Mouse (Mus musculus): ENCODE measurements around the gene Sh3bp5. TPM values are rescaled to one million over a fixed set of nuclear protein-coding genes. Genes with fewer than 3 reads are reported as not detected.

The Sh3bp5 gene
- total RNA-seq, 2 experiments from 2014 or later = 34.5 to 44.4 TPM

DNA sequence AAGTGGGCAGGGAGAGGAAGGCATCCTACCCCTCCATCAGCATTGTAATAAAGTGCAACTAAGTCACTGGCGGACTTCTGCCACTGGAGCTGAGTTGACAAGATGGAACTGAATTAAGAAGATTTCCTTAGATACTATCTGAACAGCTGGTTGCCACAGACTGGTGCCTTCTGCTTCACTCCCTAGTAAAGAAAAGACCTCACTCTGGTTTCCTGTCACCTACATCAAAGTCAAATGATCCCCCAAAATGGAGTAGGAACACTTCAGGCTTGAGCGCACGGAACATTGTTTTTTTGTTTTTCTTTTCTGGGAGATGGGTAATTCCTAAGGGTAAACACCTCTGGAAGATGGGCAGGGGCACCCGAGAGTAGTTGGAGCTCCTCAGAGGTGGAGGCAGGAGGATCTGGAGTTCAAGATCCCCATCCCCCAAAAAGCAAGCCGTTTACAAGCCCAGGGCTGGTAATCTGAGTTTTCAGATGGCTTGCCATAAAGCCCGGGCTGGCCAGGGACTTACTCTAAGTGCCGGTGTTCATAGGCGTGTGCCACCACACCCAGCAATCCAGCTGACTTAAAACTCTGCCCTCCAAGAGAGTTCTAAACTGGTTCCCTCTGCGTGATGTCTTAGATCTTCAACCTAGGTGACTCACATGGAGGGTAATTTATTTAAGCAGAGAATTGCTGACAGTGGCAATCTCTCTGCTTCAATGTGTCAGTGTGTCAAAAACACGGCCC is 21.5 kb downstream of the Sh3bp5 start:
- intact Hi-C loops (cut with DNase I) = loop anchor here (2.0 kb wide), 1 partner anchor 20 kb away; no protein-coding TSS in a partner anchor
- no peak for DNase-seq

DNA sequence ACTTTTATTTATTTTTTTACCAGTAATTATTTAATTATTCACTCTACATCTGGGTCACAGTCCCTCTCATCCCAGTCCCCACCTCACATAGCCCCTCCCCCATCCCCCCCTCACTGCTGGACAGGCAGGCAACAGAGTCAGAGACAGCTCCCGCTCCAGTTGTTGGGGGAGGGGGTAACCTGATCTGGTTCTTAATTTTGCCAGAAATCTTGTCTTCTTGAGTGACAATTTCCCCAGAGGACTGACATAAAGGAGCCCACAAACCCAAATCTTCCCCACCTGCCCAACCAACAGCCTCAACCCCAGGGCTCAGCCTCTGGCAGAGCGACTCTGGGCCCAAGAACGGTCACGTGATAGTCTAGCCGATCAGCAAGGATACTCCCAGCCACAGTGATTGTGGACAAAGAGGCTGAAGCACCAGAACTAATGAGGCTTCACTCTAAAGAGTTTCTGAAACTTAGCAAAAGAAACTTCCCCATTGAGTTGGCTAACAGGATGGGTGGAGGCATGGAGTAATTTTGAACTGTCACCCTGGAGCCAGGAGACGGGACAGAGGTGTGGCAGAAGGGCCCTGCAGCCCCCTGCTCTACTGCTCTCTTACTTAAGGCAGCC is 22.3 kb downstream of the Sh3bp5 start:
- DNase-seq = no peak
- intact Hi-C loops (cut with DNase I) = loop anchor here (2.0 kb wide), 1 partner anchor 21 kb away; no protein-coding TSS in a partner anchor

DNA sequence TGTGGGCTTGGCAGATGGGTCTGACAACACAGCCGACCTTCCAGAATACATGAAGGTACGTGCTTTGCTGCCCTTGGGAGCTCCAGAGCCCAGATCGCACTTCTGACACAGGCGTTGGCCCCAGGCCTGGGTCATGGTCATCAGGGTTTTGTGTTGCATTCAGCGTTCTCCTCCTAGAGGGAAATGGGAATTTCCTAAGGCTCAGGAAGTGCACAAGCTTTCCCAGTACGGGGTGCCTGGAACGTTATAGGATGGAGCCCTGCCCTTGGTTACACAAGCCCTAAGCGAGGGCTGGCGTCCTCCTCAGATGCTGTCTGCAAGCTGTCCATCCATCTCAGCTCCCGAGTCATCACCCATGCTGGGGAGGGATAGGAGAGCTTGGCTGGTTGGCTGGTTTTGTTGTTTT is 23.2 kb downstream of the Sh3bp5 start:
- intact Hi-C loops (cut with DNase I) = no loop called here
- peak; percentile 55 to 71 for DNase-seq

DNA sequence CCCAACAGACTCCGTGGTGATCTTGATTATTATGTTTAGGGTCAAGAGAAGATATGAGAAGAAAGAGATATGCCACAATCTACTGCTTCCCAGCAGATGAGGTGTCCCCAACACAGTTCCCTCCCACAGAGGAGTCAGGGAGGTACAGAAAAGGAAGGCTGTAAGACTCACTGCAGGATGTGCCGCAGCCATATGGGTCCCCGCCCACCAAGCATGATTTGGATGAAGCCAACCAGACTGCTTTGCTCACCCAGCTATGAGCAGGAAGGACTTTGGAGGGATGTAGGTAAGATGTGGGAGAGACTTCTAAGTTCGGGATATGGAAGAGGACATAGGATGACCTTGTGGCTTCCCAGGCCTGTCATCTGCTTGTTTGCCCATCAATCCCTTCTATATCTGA is 25.1 kb downstream of the Sh3bp5 start:
- intact Hi-C loops (cut with DNase I) = no loop called here
- no peak for DNase-seq

DNA sequence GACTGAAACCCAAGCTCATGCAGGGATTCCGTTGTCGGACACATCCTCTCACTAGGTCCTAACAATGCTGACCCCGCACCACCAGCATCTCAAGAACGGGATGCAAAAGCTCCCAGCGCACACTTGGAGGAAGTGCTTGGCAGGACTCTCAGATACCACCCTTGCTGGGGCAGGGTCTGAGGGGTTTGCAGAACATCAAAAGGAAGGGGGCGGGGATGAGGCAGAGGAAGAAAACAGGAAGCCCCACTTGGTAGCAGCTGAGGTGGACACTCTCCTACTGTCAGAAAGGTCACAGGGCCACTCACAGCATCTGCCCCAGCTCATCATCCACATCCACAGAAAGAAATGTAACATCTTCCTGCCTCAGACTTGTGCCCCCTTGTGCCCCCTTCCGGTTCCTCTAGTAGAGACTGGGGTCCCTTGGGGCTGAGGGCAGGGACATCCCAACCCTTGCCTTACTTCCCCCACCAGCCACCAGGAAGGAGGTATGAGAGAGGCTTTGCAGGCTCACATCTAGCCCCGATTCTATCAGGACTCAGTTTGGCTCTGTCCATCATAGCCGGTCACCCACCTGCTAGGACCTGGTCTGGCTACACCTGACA is 25.7 kb downstream of the Sh3bp5 start:
- intact Hi-C loops (cut with DNase I) = no loop called here
- DNase-seq = no peak

DNA sequence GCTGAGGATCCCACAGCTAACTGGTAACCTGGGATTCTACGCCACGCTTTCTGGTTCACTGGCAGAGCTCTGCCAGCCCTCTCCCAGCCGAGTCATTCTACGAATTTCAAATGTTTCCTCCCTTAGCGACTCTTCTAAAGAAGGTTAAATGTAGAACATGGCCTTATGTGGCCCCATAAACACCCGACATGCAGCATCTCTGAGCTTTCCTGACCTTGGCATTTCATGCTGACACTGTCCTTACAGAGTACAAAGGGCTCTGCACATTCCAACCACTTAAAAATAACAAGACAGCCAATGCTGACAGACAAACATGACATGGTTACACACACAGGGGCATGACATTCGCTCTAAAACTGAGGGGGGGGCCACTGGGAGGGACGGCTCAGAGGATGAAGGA is 27.2 kb downstream of the Sh3bp5 start:
- intact Hi-C loops (cut with DNase I) = no loop called here

DNA sequence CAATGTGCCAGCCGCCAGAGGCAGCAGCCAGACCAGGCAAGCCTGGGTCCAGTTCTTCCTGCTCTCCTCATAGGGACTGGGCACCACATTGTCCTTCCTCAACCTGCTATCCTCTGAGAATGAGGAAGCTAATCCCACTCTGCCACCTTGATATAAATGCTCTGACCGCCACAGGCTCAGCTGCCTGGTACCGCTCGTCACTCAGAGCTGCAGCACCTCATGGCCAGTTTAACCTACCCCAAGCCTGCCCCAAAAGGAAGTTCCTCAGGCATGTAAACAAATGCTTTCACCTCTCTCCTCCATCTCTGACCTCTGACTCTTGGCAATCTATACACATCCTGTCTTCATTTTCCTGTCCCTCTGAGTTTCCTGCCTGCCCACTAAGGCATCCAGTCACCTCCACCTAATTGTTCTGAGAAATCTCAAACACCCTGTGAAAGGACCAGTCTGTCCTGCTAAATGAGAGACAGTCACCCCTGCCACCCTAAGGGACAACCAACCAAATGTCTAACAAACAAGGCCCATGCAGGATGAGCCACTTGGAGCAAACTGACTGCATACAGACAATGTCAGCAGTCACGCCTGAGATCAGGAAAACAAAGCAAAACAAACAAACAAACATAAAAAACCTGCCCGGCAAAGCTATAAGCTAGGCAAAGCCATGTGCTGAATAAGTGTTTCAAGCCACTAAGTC is 27.8 kb downstream of the Sh3bp5 start:
- intact Hi-C loops (cut with DNase I) = no loop called here
- DNase-seq = no peak

More for the DNA sequence above, 27.2 kb downstream of the Sh3bp5 start:
- no peak for DNase-seq

DNA sequence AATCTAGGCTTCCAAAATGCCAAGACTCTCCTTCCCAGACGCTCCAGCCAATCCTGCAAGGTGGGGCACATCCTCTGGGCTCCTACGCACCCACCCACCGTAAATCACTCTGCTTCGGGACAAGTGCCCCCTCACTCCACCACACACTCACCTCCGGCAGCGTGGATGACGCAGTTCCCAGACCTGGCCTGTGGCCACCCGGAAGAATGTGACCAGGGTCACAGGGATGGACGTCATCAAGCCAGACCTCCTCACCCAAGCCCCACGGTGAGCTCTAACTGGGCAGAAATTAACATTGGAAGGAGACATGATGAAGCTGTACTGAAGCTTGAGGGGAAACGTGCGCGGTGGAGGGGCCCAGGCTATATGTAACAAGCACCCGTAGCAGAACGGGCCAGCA is 28.7 kb downstream of the Sh3bp5 start:
- intact Hi-C loops (cut with DNase I) = no loop called here
- DNase-seq = no peak

DNA sequence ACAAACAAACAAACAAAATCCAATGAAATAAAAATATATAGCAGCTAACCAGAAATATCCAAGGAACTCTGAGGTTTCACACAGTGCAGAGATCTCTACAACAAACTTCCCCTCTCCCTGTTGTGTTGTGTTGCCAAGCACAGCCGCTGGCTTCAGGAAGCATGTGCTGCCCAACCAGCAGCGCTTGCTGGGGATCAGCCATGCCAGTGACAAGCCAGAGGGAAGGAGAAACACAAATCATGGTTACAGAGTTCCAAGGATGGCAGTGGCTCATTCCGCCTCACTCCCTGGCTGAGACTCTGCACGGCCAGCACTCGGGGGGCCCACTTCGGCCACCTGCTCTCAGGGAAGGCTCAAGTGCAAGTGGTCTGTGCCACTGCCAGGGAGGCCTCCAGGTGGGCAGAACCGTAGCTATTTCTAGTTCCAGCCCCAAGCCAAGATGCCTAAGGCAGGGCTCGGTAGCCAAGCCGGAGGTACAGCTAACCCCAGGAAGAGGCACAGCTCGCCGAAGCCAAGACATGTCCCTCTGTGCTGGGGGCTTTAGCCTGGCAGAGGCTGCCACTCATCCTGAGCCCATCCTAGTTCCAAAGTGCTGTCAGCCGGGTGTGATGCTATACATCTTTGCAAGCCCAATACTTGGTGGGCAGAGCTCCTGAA is 29.6 kb downstream of the Sh3bp5 start:
- no peak for DNase-seq
- intact Hi-C loops (cut with DNase I) = no loop called here

DNA sequence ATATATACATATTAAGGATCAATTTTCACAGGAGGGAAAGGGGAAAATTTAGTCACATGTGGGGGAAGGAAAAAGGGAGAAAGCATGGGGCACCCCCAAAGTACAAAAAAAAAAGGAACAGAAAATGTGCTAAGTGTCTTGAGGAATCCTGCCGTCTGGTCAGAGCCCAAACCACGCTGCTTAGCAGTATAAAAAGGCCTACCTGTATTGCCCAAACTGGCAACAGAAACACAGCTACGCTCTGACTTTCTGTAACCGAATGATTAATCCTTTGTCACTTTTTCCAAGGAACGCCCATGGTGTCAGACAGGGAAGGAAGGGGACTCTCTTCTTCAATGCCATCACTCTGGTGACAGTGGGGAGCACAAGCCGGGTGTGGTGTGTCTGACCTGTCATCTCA is 30.2 kb downstream of the Sh3bp5 start:
- no peak for DNase-seq
- intact Hi-C loops (cut with DNase I) = no loop called here

DNA sequence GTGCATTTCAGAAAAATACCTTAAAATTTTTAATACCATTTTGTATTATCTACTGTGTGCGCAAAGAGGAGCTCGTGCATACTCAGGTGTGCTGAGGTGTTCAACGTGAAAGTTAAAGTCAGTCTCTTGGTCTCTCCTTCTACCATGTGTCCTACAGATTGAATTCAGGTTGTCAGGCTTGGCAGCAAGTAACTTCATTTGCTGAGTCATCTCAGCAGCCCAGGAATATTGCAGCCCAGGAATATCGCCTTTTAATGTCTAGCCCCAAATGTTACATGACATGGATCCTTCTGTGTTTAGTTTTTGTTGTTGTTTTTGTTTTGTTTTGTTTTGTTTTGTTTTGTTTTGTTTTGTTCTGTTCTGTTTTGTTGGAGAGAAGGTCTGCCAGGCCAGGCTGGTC is 31.2 kb downstream of the Sh3bp5 start:
- intact Hi-C loops (cut with DNase I) = no loop called here
- DNase-seq = no peak

DNA sequence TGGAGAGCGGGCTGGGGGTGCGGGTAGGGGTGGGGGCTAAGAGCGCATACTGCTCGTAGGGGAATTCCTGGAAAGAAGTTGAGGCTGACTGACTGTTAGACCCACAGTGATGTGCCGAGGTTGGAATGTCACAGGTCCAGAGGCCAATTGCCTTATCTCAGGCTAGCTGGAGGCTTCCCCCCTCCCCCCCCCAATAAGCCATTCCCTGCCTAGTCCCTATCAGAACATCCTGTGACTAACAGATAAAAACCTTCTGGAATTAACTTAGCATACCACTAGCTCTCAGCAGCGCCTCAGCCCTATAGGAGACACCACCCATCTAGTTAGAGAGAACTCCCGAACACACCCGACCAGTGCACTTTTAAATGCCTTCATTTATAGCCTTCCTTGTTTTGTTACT is 31.9 kb downstream of the Sh3bp5 start:
- intact Hi-C loops (cut with DNase I) = no loop called here
- no peak for DNase-seq

DNA sequence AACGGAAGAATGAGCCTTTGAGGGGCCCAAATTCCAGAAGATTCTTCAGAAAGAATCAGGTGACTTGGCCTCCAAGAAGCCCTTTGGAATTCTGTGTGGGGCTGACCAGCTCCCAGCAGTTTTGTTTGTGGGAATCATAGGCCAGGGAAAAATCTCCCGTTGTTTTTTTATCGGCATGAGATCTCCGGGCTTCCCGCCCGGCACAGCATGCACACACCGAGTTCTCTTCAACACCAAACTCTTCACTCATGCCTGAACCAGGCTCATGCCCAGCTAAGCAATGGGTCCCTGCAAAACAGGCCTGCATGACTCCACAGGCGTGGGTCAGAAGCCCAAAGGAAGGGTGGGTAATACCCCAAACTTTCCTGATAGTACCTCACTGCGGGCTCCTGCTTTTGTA is 32.3 kb downstream of the Sh3bp5 start:
- intact Hi-C loops (cut with DNase I) = no loop called here

DNA sequence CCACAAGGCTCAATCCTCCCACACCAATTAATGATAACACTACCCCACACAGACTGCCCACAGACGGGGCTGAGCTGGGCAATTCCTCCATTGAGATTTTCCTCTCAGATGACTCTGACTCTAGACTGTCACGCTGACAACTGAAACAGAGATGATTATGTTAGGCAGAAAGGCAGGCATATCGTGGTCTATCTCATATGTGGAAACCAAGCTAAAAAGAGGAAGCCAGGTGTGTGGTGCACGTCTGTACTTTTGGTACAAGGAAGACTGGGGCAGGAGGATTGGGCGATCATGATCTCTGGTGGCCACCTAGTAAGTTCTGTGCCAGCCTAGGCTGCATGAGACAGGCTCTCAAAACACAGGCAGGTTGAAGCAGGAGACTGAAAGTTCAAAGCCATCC is 33.2 kb downstream of the Sh3bp5 start:
- intact Hi-C loops (cut with DNase I) = no loop called here
- DNase-seq = no peak

More for the DNA sequence above, 32.3 kb downstream of the Sh3bp5 start:
- DNase-seq = no peak

DNA sequence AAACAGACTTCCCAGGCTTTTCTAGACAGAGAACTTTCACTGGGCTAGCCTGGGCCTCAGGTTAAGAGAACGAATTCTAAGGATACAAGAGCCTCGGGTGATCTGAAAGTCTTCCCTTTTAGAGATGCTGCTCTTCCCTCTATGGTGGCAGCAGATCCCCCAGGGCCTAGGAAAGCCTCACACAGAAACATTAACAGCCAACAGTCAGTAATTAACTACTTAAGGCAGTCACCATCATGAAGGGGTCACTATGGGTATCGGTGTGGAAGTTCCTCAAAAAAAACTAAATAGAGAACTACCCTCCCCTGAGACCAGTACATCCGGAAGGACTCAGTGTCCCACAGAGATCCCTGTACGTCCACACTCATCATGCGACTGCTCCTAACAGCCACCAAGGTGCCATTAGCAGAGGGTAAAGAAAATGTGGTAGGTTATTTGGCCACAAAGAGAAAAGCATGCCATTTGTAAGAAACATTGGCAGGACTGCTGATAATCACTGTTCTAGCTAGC is 33.9 kb downstream of the Sh3bp5 start:
- no peak for DNase-seq
- intact Hi-C loops (cut with DNase I) = no loop called here

DNA sequence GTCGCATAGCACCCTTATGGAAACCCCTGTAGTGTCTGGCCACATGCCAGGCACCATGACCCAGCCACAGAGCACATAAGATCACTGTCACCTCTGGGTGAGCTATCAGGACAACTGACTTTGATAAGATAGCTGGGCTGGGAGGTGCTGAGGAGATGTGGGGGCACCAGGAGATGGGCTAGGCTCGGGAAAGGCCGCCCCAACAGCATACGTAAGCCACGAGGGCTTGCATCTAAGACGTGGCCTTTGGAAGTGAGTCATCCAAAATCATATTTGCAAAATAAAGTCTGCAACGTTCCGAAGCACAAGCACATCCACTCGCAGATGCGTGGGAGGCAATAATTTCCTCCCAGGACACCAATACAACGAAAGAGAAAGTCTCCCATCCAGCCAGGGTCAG is 35.0 kb downstream of the Sh3bp5 start:
- DNase-seq = no peak
- intact Hi-C loops (cut with DNase I) = no loop called here

DNA sequence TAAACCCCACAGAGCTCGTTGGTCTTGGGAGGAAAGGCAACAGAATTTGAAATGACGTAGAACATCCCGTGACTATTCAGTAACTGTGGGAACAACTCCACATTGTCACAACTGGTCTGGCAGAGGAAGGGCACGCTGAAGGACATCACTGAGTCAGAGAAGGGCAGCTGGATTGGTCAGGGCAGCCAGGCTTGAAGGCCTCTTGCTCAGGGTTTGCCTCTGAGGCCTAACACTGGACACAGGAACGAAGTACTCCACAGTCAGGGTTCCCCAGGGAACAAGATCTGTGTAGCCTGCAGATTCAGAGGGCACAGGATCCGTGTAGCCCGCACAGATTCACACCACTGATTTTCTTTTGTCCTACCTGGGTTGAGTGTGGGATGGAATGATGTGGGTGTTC is 35.6 kb downstream of the Sh3bp5 start:
- intact Hi-C loops (cut with DNase I) = no loop called here
- no peak for DNase-seq

DNA sequence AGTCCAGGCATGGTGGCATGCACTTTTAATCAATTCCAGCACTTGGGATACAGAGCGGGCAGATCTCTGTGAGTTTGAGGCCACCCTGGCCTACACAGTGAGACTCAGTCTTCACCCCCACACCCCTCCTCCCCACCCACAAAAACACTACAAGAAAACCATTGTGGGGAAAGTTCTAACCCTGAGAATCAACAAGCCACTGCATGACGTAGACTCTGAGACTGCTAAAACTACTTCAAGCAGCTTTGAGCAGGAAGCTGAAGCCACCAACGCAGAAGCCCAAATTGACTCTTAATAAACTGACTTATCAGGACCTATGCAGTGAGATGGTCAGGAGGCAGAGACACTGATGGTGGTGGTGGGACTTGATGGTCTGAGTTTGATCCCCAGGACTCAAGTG is 36.6 kb downstream of the Sh3bp5 start:
- no peak for DNase-seq
- intact Hi-C loops (cut with DNase I) = no loop called here

DNA sequence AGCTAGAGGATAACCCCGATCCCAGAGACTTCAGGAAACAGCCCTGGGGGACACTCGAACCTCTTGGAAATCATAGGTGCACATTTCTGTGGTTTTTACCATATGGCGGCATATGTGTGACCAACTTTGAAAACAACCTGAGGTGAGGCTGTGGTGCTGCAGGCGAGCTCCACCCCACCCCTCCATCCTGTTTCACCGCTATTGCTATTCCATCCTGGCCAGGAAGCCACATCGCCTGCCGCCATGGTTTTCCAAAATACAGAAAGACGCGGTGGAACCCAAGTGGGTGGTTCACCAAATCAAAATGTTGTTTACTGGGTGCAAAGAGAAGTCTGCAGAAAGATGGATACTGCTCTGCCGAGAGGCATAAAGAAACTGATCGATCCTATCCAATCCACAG is 37.1 kb downstream of the Sh3bp5 start:
- intact Hi-C loops (cut with DNase I) = no loop called here
- DNase-seq = no peak

DNA sequence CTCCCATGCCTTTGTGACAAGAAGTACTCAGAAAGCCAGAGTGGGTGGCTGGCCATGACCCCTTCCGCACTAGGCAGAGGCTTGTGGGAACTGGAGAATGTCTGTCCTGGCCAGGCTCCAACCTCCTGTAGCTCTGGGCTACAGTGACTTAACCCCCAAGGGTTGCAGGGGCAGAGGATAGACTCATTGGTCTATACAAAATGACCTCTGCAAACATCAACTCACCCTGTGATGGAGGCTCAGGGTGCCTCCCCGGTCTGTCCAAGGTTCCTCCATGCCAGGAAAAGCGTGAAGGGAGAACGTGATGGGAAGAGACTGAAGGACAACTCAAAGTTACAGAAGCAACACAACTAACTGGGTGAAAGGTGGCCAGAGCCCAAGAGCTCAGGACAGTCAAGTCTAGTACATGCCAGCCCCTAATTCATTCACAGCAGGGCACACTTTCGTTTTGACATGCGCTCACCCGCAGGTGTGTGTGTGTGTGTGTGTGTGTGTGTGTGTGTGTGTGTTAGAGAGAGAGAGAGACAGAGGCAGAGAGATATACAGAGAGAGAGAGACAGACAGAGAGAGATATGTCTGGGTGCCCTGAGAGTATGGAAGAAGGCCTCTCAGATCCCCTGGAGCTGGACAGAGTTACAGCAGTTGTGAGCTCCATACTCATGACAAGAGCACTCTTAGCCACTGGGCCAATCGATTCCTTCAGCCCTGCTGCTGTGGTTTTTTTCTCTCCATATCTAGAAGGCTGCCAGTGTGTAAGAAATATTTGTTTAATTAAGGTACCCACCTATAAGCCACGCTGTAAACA is 37.9 kb downstream of the Sh3bp5 start:
- no peak for DNase-seq
- intact Hi-C loops (cut with DNase I) = no loop called here
